Mouse (Mus musculus): ENCODE data around the gene Cluap1. TPM values are rescaled to one million over a fixed set of nuclear protein-coding genes. Genes with fewer than 3 reads are reported as not detected.

The Cluap1 gene
- polyA plus RNA-seq, 1 experiment from 2014 or later, result 44.4 TPM

Small RNAs within 50 kb of the gene (microRNA-seq; reads per million reads assigned to microRNA genes)
- not detected for gene Gm23493

Other genes with a start within 250 kb of the Cluap1 start
- not detected in 2 replicates for gene Mefv, start 190.7 kb upstream of the Cluap1 start, polyA plus RNA-seq (2015; fragmentation: Nextera tagmentation; extraction: Ambion mirVana)
- 52.3 and 56.5 TPM in 2 replicates for gene Zfp263, start 164.7 kb upstream of the Cluap1 start, polyA plus RNA-seq (2015; fragmentation: Nextera tagmentation; extraction: Ambion mirVana)
- gene Olfr15, start 77.9 kb upstream of the Cluap1 start, polyA plus RNA-seq (2015; fragmentation: Nextera tagmentation; extraction: Ambion mirVana), result not detected in 2 replicates
- 3.8 and 3.9 TPM in 2 replicates for gene Zfp174, start 61.5 kb upstream of the Cluap1 start, polyA plus RNA-seq (2015; fragmentation: Nextera tagmentation; extraction: Ambion mirVana)
- 98.6 and 110 TPM in 2 replicates for gene Naa60, start 36.4 kb upstream of the Cluap1 start, polyA plus RNA-seq (2015; fragmentation: Nextera tagmentation; extraction: Ambion mirVana)
- 20.6 and 21.8 TPM in 2 replicates for gene Zfp597, start 24.2 kb upstream of the Cluap1 start, polyA plus RNA-seq (2015; fragmentation: Nextera tagmentation; extraction: Ambion mirVana)
- gene Gm20695, start 24.2 kb upstream of the Cluap1 start, polyA plus RNA-seq (2015; fragmentation: Nextera tagmentation; extraction: Ambion mirVana), result 2.7 and 5.4 TPM in 2 replicates
- 13.2 and 14.7 TPM in 2 replicates for gene 1700037C18Rik, start 112 bp upstream of the Cluap1 start, polyA plus RNA-seq (2015; fragmentation: Nextera tagmentation; extraction: Ambion mirVana)
- 1.1 and 1.2 TPM in 2 replicates for gene Nlrc3, start 67.8 kb downstream of the Cluap1 start, polyA plus RNA-seq (2015; fragmentation: Nextera tagmentation; extraction: Ambion mirVana)
- 30.8 and 32.3 TPM in 2 replicates for gene Slx4, start 95.0 kb downstream of the Cluap1 start, polyA plus RNA-seq (2015; fragmentation: Nextera tagmentation; extraction: Ambion mirVana)
- 6.1 and 6.7 TPM in 2 replicates for gene Dnase1, start 128.1 kb downstream of the Cluap1 start, polyA plus RNA-seq (2015; fragmentation: Nextera tagmentation; extraction: Ambion mirVana)
- 48.4 and 53.2 TPM in 2 replicates for gene Trap1, start 169.0 kb downstream of the Cluap1 start, polyA plus RNA-seq (2015; fragmentation: Nextera tagmentation; extraction: Ambion mirVana)